Mouse (Mus musculus) kidney, embryonic 16.5 days (tissue): ENCODE results near the gene Adam19. TPM values are rescaled to one million over a fixed set of nuclear protein-coding genes. Genes with fewer than 3 reads are reported as not detected.

Source experiments
- ATAC-seq: fragments of 200-750 bp; cut with Nextera tagmentation; 2 replicates; pipeline ENCODE4 v1.8.0; 2017; ENCODE audit warnings: moderate TSS enrichment; ENCODE audit not compliant: low FRiP score, low TSS enrichment
- H3K27ac ChIP-seq: fragments of 300-500 bp; sonication (generic); 2 replicates; pipeline ENCODE4 v1.5.1; 2014; ENCODE audit warnings: low read length
- H3K27me3 ChIP-seq: fragments of 300-500 bp; sonication (generic); 2 replicates; pipeline ENCODE4 v1.6.1; 2014; ENCODE audit warnings: low read length, control low read depth, mixed read lengths; ENCODE audit not compliant: insufficient read depth
- H3K36me3 ChIP-seq: fragments of 300-500 bp; sonication (generic); 2 replicates; pipeline ENCODE4 v1.6.1; 2014; ENCODE audit warnings: low read length, control low read depth, mixed read lengths; ENCODE audit not compliant: insufficient read depth
- H3K4me1 ChIP-seq: fragments of 300-500 bp; sonication (generic); 2 replicates; pipeline ENCODE4 v1.6.1; 2014; ENCODE audit warnings: low read length, control low read depth, mixed read lengths; ENCODE audit not compliant: insufficient read depth
- H3K4me2 ChIP-seq: fragments of 300-500 bp; sonication (generic); replicated peaks from 2 replicates; pipeline ENCODE4 v1.6.1; 2014; ENCODE audit warnings: low read depth, low read length
- H3K4me3 ChIP-seq: fragments of 300-500 bp; sonication (generic); 2 replicates; pipeline ENCODE4 v1.5.1; 2014; ENCODE audit warnings: mild to moderate bottlenecking, low read length
- H3K9ac ChIP-seq: fragments of 300-500 bp; sonication (generic); replicated peaks from 2 replicates; pipeline ENCODE4 v1.6.1; 2014; ENCODE audit warnings: low read length
- H3K9me3 ChIP-seq: fragments of 300-500 bp; sonication (generic); 2 replicates; pipeline ENCODE4 v1.6.1; 2016; ENCODE audit warnings: low read length, control low read depth
- WGBS: fragments of 180-500 bp; shearing (Covaris S2); extraction: QIAGEN DNeasy Blood & Tissue Kit; methylation state at CpG from one replicate; pipeline ENCODE4 v1.1.7; 2014; 5-methylcytosine and 5-hydroxymethylcytosine counted together
- polyA plus RNA-seq: library from polyadenylated mRNA; unstranded; fragments of >200 nt; fragmentation: Nextera tagmentation; extraction: Ambion mirVana; gene quantifications from 2 replicates; pipeline ENCODE4 v1.2.1, GENCODE M21; 2015

Gene Adam19
- polyA plus RNA-seq, 1 experiment from 2014 or later, result 16.5 TPM

DNA sequence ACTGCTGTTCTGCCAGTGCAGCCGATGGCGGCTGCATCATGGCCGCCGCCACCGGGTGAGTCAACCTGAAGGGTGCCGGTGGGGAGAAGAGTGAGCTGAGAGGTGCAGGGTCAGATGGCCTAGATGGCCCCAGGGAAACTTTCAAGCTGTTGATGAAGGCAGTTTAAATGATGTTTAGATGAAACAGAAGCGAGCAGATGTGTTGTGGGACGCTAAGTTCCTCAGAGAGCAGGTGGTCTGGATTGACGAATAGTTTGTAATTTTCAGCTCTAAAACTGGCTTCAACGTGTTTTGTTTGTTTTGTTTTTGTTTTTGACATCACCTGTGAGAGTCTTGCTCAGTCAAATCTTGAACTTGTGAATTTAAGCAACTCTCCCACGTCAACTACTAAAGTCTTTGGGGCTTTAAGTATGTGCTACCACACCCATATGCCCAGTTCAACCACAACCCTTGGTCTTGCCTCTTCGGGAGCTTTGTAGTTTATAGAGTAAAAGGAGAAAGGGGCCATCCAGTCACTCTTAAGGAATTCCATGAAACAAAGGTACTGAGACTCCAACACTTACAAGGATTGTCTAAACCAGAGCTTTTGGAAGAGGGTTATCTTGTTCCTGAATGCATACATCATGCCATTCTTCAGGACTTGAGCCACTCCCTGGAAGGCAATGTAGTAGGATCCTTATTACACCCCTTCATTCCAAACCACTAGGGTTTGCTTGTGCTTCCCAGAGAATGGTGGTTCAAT lies 69.5 kb downstream of the Adam19 start:
- no peak overlapping the region for H3K27ac ChIP-seq
- ATAC-seq, result no peak
- H3K4me3 ChIP-seq, result no peak overlapping the region
- H3K27me3 ChIP-seq, result no peaks in the 10 kb centered on the region
- H3K9ac ChIP-seq, result no peak overlapping the region
- H3K4me2 ChIP-seq, result no peak overlapping the region
- H3K9me3 ChIP-seq, result no peaks in the 10 kb centered on the region
- WGBS, result 89% methylated on average over 12 of the region's 12 CpGs
- peaks cover 2% of the 10 kb centered on the region; the same call in 1 of the 2 replicates for H3K4me1 ChIP-seq
- H3K36me3 ChIP-seq, result peaks cover 32% of the 10 kb centered on the region

DNA sequence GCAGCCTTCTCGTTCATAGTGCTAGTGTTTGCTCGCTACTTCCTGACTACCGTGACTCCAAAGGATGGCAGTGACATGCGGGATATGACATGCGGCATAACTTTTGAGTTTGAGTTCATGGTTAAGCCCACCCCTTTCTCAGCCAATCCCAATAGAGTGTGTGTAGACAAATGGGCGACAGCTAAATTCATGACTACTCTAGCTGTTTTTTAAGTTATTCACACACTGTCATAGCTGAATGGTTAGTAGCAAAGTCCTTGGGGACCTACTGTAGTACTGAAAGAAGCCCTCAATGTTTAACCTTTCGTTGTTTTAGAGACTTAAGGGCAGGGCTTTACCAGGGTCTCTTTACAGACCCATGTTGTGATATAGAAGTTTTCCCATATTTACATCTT lies 70.0 kb downstream of the Adam19 start:
- Histone ChIP-seq H3K4me3 (no peak overlapping the region), H3K4me2 (no peak overlapping the region), H3K4me1 (peaks cover 2% of the 10 kb centered on the region; the same call in 1 of the 2 replicates), H3K9ac (no peak overlapping the region), H3K9me3 (no peaks in the 10 kb centered on the region), H3K27me3 (no peaks in the 10 kb centered on the region), H3K27ac (no peak overlapping the region), H3K36me3 (peaks cover 32% of the 10 kb centered on the region)
- ATAC-seq, result no peak
- 91% methylated on average over 7 of the region's 7 CpGs for WGBS

DNA sequence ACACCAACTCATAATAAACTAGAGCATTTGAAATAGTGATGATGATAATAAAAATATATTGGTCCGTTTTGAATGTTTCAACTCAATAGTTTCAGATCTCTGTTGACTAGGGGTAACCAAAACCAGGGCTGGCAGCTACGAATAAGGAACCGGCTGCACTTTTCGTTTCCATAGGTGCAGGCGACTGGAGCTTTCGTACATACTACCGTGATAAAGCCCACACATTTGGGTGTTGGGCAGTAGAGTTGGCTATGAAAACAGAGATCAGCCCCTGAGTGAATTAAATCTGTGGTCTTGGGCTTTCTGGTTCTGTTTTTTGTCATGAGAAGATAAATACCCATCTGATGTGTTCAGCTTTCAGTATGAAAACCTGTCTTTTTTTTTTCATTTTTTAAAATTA lies 70.5 kb downstream of the Adam19 start:
- Histone ChIP-seq H3K4me3 (no peak overlapping the region), H3K27me3 (no peaks in the 10 kb centered on the region), H3K4me2 (no peak overlapping the region), H3K9me3 (no peaks in the 10 kb centered on the region), H3K9ac (no peak overlapping the region), H3K4me1 (peaks cover 2% of the 10 kb centered on the region; the same call in 1 of the 2 replicates), H3K27ac (no peak overlapping the region), H3K36me3 (peaks cover 28% of the 10 kb centered on the region)
- 90% methylated on average over 7 of the region's 7 CpGs for WGBS
- ATAC-seq, result no peak

DNA sequence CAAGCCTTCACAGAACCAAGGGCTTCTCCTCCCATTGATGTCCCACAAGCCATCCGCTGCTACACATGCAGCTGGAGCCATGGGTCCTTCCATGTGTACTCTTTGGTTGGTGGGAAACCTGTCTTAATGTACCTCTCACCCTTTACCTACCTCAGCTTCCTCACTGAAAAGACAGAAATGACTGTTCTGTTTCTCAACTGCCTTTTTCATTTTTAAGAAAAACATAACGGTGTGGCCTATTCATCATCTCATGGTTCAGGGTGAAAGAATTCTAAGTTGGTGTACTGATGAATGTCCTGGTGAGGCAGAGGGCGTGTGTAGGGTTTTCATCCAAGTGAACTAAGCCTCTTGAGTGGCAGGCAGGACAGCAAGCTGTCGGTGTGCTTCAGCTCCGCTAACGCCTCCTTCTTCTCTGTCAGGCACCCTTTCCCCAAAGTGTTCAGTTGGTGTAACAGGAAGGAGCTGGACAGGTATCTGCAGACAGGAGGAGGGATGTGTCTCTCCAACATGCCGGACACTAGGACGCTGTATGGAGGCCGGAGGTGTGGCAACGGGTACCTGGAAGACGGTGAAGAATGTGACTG lies 71.1 kb downstream of the Adam19 start:
- Histone ChIP-seq H3K4me2 (no peak overlapping the region), H3K4me3 (no peak overlapping the region), H3K27me3 (no peaks in the 10 kb centered on the region), H3K27ac (no peak overlapping the region), H3K4me1 (peaks cover 2% of the 10 kb centered on the region; the same call in 1 of the 2 replicates), H3K9me3 (no peaks in the 10 kb centered on the region), H3K36me3 (peaks cover 23% of the 10 kb centered on the region), H3K9ac (no peak overlapping the region)
- WGBS, result 88% methylated on average over 11 of the region's 11 CpGs
- ATAC-seq, result no peak

DNA sequence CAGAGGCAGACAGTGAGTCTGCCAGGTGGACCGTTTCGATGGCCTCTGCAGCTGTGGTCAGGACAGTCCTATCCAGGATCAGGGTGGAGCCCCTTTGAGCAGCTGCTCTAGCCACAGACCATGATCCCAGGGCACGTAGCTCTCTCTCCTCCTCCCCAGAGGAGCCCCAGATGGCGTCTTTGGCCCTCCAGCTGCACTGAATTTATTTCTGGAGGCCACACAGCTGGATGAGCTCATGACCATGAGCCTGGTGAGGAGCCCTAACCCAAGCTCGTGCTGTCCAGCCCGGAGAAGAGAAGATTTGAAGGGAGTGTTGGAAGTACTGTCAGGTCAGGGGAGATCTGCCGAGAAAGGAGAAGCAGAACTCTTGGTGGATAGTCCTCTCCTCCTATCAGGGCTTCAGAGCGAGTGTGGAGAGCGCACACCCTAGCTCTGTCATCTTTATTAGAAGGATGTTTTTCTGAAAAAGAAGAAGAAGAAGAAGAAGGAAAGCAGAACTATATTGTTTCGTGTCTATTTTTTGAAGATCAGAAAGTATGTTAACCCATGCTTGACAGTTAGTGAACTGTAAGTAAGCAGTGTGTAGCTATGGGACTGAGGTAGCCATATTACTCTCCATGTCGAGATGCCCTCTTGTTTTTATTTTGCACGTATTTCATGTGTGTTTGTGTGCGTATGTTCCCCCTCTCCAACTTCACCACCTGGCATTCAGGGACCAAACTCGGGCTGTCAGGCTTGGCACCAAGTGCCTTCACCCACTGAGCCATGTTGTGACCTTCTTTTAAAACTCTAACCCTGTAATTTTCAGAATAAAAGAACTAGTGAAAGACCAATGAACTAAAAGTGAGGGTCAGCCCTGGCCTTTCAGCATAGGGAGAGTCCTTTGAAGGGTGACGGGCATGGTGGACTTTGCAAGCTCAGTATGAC lies 72.1 kb downstream of the Adam19 start:
- Histone ChIP-seq H3K27me3 (no peaks in the 10 kb centered on the region), H3K36me3 (peaks cover 20% of the 10 kb centered on the region), H3K27ac (no peak overlapping the region; the same call in 1 of the 2 replicates), H3K9ac (no peak overlapping the region), H3K4me2 (no peak overlapping the region), H3K4me1 (peaks cover 2% of the 10 kb centered on the region; the same call in 1 of the 2 replicates), H3K9me3 (no peaks in the 10 kb centered on the region), H3K4me3 (no peak overlapping the region)
- 67% methylated on average over 15 of the region's 15 CpGs for WGBS
- ATAC-seq, result peak; percentile 76

DNA sequence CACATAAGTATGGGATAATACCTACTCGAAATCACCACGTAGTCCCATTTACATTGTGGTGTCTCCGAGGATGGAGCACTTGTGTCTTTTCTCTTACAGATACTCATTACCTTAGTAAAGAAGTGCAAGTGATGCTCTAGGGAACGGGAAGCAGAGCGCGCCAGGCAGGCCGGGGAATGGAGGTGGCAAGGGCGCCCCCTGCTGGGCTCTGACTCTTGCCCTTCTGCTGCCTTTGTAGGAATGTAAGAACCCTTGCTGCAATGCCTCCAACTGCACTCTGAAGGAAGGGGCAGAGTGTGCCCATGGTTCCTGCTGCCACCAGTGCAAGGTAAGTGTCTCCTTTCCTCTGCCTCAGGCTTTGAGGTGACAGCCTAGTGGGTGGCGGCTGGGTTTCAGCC lies 72.8 kb downstream of the Adam19 start:
- Histone ChIP-seq H3K4me1 (peaks cover 2% of the 10 kb centered on the region; the same call in 1 of the 2 replicates), H3K9me3 (no peaks in the 10 kb centered on the region), H3K36me3 (peaks cover 14% of the 10 kb centered on the region), H3K9ac (no peak overlapping the region), H3K27ac (no peak overlapping the region), H3K4me2 (no peak overlapping the region), H3K27me3 (no peaks in the 10 kb centered on the region), H3K4me3 (no peak overlapping the region)
- WGBS, result 79% methylated on average over 9 of the region's 9 CpGs
- ATAC-seq, result no peak

DNA sequence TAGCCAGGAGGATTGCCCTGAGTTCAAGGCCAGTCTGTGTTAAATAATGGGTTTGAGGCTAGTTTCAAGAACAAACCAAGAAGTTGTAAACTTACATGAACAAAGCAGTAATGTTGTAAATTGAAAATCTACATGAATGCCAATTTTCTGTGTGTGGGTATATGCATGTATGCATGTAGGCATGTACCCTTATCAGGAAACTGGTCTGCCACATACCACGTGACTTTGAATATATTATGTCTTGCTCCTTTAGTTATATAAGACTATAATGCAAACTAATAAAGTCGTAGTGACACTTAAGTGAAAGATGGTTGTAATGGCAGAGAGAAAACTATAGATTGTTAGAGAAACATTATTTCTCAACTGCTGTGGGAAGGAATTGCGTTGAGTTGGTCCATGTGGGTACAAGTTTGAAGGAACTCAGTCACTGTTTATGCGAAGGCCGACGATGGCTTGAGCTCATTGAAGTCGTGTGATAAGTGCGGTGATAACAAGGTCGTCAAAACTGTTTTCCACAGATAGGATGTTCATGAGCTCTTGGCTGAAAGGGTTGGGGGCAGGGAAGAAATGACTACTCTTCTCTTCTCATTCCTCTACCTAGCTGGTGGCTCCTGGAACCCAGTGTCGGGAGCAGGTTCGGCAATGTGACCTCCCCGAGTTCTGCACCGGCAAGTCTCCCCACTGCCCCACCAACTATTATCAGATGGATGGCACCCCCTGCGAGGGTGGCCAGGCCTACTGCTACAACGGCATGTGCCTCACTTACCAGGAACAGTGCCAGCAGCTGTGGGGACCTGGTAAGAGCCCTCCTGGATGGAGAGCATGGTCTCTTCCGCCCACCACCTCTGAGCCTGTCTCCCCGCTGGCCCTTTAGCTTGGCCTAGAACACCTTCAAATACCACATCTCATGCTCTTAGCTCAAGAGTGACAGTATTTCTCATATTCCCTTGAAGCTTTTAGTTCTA lies 75.5 kb downstream of the Adam19 start:
- Histone ChIP-seq H3K27me3 (no peaks in the 10 kb centered on the region), H3K27ac (no peak overlapping the region), H3K4me1 (peaks cover 2% of the 10 kb centered on the region; the same call in 1 of the 2 replicates), H3K4me2 (no peak overlapping the region), H3K36me3 (peaks cover 8% of the 10 kb centered on the region; the same call in 1 of the 2 replicates), H3K9me3 (no peaks in the 10 kb centered on the region), H3K4me3 (no peak overlapping the region), H3K9ac (no peak overlapping the region)
- ATAC-seq, result no peak
- 92% methylated on average over 17 of the region's 17 CpGs for WGBS

DNA sequence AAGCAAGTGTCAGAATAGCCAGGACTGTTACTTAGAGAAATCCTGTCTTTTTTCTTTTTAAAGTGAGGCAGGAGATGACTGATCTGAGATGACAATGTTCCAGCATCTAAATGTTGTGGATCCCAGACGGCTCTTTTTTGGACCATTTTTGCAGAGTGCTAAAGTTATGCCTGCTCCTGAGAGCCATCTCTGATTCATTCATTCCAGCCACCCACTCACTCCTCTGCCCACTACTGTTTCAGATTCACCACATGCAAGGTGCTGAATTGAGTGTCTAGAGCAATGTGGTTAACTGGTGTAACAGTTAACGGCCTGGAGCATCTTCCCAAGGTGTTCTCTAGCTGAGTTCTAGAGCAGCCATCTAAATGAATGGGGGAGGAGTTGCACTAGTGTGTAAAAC lies 79.1 kb downstream of the Adam19 start:
- Histone ChIP-seq H3K9me3 (no peaks in the 10 kb centered on the region), H3K36me3 (peaks cover 20% of the 10 kb centered on the region)
- ATAC-seq, result no peak

DNA sequence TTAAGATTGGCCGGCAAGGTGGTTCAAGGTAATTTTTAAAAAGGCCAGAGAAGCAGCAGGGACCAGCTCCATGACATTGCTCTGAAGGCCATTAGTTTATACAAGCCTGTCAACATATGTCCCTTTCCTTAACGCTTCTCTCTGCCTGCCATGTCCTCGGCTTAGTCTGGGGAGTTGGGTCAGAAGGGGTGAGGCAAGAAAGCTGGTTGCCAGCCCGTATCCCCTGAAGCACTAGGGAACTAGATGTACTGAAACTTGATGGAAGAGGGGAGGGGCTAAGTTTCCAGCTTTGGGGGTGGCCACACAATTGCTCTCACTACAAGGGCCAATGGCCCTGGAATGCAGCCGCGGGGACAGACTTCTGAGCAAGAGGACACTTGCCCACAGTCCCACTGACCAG lies 87.5 kb downstream of the Adam19 start:
- Histone ChIP-seq H3K4me2 (no peak overlapping the region), H3K27me3 (no peaks in the 10 kb centered on the region)
- WGBS, result 80% methylated on average over 6 of the region's 6 CpGs

More for the DNA sequence above, 79.1 kb downstream of the Adam19 start:
- H3K27ac ChIP-seq, result no peak overlapping the region
- H3K9ac ChIP-seq, result no peak overlapping the region
- H3K27me3 ChIP-seq, result no peaks in the 10 kb centered on the region
- 90% methylated on average over 2 of the region's 2 CpGs for WGBS
- no peak overlapping the region for H3K4me2 ChIP-seq
- H3K4me3 ChIP-seq, result no peak overlapping the region
- H3K4me1 ChIP-seq, result no peaks in the 10 kb centered on the region

More for the DNA sequence above, 87.5 kb downstream of the Adam19 start:
- H3K27ac ChIP-seq, result no peak overlapping the region
- no peak overlapping the region for H3K9ac ChIP-seq
- H3K4me3 ChIP-seq, result no peak overlapping the region
- no peaks in the 10 kb centered on the region for H3K9me3 ChIP-seq
- H3K36me3 ChIP-seq, result peaks cover 35% of the 10 kb centered on the region
- H3K4me1 ChIP-seq, result no peaks in the 10 kb centered on the region
- ATAC-seq, result no peak
